Mouse (Mus musculus) neural tube, embryonic 10.5 days (tissue): ENCODE results near the gene Irf2bpl.

Experiments used
- DNase-seq: peaks from one replicate; pipeline ENCODE4 v3.0.0-alpha.2; 2017; ENCODE audit warnings: low spot score; ENCODE audit errors: extremely low spot score

Irf2bpl gene

DNA sequence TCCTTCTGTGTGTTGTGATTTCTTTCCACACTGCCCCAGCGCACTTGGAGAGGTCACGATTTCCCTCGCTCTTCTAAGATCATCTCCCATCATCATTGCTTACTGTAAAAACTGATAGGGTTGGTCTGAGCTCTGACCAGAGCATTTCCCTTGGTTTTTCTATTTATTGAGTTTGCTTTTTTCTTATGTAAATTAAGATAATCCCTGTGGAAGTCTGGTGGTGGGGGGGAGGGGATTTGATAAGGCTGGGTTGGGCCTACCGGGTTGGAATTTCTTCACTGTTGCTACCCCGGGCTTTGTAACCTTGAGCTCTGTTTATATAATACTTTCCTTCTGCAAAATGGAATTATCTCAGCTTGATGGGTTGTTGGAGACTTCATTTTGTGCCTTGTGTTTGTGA lies 1.1 kb upstream of the Irf2bpl start:
- DNase-seq, result no peak

DNA sequence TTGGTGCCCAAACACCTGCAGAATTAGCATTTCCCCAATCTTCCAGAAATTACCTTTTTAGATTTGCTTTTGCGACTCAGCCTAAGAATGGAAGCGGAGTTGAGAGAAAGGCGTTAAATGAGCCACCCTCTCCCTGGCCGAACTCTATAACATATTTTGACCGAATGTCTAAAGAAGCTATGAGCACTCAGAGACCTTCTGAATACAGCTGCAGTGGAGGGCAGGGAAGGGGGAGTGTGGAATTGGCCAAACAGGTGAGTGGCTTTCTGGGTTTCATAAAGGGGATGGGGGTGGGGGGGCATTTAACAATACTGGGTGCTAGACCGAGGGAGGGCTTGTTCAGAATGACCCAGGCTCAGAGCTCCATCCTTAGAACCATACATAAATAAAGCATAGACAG lies 738 bp upstream of the Irf2bpl start:
- no peak for DNase-seq

DNA sequence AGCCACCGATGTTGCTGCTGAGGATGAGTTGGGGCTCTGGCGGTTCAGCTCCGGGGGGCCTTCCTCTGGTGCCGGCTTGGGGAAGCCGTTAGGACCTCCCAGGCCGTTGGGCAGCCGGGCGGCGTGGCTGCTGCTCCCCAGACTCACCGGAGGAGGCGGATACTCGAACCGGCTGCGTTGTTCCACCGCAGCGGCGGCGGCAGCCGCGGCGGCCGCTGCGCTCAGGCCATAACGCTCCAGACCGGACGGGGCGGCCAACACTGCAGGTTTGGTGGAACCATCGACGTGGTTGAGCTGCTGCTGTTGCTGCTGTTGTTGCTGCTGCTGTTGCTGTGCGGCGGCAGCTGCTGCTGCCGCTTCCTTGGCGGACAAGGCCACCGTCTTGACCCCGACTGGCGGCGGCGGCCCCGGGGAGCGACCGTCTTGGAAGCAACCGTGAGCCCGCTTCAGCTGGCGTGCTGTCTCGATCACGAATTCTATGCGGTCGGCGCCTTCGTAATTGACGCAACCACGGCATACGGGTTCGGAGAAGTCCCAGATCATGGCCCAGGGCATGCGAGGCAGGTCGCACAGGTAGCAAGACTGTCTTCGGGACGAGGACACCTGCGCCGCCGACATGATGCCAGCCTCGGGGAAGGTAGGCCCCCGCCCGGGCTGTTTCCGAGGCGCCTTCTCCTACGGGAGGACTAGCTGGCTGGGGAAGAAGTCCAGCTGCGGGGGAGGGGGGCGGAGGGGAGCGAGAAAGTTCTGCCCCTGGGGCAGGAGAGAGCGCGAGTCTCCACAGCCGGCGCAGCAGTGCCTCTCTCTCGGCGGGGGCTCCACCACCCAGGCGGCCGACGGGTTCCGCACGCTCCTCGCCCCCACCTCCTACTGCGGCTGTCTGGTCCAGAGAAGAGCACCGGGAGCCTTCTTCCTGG lies 1.1 kb downstream of the Irf2bpl start:
- DNase-seq, result peak; percentile 71

DNA sequence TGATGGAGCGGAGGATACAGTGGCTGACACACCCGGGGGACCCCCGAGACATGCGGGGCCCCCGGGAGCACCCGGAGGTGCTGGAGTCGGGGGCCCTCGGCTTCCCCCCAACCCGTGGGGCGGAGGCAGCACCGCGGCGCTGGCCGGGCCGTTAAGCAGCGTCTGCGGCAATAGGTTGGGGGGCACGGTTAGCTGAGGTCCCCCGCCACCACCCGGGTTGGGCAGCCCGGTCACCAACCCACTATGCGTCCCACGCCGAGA lies 1.6 kb downstream of the Irf2bpl start:
- no peak for DNase-seq

DNA sequence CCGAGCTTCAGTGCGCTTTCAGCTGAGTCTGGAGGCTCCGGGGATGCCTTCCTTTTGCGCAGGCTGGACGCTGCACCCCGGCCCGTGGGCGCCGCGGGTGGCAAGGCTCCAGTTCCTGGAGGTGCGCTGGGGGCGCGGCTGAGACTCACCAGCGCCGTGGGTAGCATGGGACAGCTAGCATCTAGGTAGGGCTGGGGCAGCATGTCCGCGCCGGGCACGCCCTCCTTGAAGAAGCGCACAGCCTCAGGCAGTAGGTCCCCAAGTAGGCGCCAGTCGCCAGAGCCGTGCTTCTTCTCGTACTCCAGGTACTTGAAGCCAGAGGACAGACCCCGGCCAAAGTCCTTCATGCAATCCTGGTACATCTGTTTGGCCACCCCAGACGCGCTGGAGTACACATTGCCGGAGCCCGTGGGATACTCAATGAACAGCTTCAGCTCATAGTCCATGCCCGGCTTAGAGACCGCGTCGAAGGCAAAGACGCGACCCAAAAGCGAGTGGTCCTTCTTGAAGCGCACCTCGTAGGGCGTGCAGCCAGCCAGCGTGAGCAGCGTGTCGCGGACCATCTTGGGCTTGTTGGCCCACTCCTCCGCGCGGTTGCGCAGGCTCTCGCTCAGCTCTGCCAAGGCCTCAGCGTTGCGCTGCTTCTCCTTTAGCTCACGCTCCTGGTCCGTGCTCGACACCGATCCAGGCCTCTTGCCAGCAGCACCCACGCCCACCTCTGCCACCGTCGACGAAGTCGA lies 2.1 kb downstream of the Irf2bpl start:
- peak; percentile 73 for DNase-seq

DNA sequence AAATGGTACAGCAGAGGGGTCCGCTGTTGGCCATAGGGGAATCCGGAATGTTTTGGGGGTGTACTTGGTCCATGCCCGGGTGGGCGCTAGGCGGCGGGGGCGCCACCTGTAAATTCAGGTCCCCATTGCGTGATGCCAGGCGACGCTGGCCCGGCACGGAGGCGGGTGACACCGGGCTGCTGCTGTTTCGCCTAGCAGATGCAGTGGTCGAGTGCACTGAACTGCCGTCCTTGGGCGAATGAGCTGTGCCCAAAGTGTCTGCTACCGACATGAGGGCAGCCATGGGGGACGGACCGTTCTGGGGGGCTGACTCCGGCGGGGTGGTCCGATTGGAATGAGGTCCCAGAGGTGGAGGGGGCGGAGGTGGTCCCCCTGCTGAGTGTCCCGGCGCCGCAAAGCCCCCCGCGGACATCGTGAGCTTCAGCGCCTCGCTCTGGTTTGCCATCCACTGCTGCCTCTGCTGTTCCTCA lies 2.8 kb downstream of the Irf2bpl start:
- DNase-seq, result no peak

DNA sequence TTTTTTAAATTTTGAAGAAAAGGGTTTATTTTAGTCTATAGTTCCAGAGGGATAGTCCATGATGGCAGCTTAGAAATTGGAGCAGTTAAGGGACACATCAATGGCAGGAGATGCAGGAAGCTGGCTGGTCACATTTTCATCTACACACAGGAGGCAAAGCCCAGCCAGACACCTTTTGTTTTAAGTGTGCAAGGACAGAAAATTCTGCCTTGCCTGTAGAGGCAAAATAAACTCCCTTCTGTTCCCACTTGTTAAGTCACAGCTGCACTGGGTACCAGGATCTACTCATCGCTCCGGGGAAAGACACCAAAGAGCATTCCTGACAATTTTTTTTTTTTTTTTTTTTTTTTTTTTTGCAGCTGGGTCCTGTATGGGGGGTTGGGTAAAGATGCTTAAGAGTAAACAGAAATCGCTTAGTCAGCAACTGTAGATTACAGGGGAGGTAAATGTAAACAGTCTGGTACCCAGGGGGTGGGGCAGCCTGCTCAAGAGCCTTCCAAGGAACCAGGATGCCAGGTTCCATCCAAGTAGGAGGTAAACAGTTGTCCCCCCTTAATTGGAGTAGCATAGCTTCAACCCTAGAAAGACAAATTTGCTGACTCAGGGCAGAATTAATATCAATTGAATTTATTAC lies 4.4 kb downstream of the Irf2bpl start:
- DNase-seq, result no peak

DNA sequence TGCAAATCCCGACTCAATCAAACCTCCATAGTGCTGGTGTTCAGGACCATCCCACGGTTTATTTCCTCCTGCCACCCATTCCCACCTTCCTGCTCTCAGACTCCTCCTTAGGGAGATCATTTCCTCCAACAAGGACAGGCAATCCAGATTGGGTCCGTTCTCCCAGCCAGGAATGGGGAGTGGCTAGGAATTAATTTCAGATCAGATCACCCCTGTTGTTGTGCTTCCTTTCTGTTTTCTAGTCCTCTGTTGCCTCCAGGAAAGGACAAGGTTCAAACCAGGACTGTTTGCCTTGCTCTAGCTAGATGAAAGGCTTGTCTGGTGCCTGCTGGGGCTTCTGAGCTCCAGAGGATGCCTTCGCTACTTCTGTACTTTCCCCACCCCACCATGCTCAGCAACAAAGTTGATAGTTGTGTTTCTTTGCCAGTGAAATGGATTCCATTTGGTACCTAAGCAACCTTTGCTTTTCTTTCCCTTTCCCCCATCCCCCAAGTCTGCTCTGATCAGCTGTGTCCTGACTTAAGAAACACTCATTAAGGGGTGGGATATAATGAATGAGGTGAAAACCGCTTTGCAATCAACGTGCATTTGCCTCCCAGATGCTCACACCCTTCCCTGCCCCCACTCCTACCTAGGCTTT lies 5.0 kb downstream of the Irf2bpl start:
- DNase-seq, result no peak

DNA sequence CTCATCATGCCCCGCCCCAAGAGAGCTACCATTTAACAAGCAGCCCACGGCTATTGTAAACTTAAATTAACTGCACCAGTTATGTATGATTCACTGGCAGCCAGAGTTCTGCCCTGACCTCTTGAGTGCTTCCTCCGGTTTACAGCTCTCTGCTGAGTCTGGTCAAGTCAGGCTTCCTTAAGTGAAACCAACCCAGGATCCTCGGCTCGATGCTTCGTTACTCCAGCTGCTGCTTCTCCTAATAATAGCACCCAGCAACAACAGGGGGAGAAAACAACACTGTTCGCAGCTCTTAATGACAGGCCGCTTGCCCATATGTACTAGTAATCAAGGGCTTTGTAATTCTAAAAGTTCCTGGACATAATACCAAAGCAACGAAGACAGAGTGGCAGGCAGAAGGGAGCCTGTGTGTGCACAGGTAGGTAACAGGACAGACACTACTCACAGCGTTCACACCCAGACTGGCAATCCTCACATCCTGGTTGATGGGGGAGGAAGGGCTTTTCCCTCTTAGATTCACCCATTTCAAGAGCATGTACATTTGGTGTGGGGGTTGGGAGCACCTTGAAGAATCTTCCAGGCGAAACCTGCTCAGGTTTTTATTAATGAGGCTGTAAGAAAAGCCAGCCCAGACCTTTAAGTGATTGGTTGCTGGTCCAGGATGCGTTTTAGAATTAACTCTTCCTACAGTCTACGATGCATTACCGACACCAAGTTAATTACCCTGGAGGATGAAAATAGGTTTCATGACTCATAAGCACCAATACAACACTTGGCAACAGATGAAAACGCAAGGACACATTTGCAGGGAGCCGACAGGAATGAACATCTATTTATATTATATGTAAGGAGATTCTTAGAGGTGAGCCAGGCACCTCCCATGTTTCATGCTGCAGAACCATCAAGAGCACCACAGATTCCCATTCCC lies 5.9 kb downstream of the Irf2bpl start:
- DNase-seq, result no peak

DNA sequence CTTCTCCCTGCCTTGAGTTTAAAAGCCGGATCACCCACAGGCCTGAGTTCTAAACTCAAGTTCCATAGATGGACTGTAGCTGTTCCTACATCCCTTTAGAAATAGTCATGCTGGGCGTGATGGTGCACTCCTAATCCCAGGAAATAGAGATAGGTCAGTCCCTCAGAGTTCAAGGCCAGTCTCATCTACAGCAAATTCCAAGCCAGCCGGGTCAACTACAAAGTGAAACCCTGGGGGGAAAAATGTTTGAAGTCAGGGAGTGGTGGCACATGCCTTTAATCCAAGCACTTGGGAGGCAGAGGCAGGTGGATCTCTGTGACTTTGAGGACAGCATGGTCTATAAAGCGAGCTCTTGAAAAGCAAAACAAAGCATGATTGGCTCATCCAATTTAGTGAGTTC lies 7.6 kb downstream of the Irf2bpl start:
- DNase-seq, result no peak

DNA sequence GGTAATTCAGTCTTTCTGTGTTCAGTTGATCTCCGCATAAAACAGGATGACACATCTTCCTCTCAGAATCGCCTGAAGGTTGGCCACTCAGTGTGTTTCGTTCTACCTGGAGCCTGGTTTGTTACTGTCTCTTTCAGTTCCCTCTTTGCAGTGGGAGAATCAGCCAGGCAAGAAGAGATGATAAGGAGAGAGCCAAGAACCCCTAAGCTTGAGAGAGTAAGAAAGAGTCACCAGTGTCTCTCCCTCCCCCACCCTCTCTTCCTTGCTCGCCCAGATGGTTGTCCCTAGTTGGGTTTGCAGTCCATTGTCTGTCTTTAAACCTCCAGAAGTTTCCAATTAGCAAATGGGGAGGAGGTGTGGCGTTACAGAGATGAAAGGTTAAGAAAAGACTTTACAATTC lies 8.5 kb downstream of the Irf2bpl start:
- DNase-seq, result no peak

DNA sequence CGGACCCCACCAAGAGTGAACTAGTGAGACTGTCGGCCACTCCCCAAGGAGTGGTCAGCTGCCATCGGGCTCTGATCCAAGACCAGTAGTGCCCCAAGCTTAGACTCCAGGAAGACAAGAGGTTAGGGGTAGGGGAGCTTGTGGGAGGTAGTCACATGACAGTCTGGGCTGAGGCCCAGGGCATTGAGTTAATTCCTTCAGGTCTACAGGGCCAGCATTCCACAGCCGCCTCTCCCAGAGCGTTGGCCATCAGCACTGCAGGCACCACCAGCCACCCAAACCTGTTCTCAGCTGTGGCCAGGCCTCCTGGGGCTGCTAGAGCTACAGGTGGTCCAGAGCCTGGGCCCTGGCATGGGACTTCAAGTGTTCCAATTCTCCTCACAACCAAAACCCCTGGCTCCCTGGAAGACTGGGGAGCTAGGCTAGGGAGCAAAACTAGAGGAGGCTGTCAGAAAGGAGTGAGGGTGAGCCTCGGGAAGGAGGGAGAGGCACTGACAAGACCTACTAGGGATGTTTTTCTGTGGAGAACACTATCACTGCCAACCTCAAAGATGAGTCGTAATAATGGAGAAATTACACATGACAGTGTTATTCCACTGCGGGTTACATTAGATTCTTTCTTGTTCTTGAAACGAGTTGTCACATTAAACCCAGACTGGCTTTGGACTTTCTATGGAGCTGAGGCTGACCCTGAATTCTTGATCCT lies 12.1 kb downstream of the Irf2bpl start:
- DNase-seq, result no peak

DNA sequence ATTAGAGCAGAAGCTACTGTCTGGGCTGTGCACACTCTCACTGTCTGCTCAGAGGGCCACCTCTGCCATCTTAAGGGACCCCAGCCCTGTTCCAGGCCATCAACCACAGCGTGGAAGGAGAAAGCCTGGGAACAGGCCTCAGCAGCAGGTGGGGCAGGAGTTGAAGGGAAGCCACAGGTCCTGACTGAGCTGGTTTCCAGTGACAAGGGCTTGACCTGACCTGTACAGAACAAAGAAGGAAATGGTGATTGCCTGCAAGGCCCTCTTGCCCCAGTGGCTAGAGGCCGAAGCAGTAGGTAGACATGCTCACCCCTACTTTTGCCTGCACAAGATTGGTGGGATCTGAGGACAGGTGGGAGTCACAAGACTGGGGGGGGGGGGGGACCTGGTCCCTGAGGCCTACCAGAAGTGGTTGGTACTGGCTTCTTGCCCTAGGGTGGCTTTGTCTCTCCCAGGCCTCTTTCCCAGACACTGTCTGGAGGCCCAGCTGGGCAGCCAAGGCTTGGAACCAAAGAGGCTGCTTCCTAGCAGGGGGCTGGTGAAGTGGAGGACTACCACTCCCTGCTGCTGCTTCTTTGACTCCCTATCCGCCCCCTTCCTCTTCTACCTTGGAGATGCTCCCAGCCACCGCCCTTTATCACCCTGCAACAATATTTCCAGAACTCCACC lies 12.8 kb downstream of the Irf2bpl start:
- no peak for DNase-seq

DNA sequence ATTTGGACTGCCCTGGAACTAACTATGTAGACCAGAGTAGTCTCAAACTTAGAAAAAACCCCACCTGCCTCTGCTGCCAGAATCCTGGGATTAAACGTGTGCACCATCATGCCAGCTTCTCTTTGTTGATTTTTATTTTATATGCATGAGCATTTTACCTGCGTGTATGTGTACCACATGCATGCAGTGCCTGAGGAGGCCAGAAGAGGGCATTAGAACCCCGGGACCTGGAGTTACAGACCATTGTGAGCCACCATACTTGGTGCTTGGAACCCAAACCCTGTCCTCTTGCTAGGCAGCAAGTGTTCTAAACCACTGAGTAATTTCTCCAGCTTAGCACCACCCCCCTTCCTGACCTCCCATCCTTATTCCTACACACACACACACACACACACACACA lies 13.6 kb downstream of the Irf2bpl start:
- no peak for DNase-seq

DNA sequence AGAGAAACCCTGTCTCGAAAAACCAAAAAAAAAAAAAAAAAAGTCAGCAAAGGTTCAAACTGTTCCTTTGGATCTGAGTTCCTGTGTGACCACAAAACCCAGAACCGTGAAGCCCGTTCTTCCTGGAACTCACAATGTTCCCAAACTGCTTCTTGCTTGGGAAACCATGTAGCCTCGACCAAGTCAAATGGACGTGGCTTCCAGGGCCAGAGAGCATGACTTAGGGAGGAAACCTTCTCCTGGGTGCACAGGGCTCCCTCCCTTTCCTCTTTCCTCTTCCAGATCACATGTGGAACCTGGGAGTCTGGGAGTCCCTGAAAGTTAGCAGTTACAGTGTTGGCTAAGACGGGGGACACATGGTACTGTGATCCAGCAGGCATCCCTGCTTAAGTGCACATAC lies 14.8 kb downstream of the Irf2bpl start:
- DNase-seq, result no peak

DNA sequence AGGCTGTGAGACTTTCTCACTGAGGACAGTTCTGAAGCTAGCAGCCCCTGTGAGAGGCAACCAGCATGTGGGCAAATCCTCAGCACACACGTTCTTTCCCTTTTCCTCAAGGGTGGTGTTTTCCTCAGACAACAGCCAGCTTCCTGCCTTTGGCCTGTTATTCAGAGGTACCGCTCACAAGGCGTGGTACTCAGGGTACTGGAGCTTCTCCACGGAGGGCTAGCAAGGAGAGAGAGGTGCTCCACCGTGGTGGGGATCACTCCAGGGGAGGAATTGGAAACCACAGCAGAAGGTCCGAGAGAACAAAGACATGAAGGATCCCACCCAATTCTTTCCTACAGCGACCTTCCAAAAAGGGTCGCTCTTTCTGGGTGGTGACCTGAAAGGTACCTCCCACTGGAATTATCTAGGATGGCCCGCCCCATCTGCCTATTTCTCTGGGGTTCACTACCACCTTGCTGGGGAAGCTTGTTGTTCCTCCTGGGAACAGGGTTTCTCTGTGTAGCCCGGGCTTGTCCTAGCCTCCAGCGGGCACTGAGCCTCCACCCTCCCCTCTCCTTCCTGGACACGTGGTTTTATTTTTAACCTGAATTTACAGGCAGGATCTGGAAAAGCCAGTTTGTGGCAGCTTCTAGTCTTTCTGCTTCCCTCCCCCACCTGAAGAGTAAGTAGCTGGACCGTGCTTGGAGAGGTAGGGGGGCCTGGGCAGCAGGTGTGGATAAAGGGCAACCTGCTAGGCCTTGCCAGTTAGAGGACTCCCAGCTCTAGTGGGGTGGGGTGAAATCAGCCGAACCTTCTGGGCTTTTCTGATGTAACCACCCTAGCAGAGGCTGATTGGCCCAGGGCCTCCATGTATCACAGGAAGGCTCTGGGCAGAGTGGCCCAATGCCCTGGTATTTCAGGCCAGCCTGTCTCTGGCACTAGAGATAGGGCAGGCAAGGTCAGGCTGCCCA lies 17.1 kb downstream of the Irf2bpl start:
- no peak for DNase-seq

DNA sequence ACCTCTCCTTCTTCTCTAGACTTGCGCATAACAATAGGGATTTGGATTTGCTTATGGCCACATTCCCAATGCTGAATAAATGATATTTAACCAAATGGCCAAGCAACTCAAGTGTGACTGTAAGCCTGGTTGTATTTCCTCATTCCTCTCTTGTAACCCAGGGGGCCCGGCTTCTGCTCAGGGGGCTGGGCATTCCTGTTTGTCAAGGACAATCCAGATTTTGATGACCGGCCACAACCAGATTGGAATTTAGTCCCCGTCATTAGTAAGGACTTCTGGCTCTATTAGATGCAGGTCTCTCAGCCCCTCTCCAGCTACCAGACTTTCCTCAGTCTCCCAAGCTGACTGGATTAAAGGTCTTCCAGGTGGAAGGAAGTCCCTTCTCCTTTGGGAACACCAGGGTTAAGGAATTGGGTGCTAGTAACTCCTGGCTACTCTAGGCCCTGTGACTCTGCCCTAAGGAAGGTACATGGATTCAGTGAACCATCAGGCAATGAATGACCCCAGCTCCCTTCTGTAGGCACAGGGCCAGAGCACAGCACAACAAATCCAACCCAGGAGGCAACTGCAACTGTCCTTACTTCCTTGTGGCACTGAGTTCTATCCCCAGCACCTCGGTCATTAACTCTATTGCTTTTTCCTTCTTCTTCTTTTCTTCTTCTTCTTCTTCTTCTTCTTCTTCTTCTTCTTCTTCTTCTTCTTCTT lies 20.1 kb downstream of the Irf2bpl start:
- DNase-seq, result no peak
